Mouse (Mus musculus) cortical plate, adult 2 months (tissue): ENCODE data around the gene Srgap1.

Experiments used
- CTCF ChIP-seq: fragments of 200-500 bp; IDR thresholded peaks from 2 replicates; pipeline ENCODE4 v1.5.1; 2011; ENCODE audit warnings: mild to moderate bottlenecking, control low read depth, low read length; ENCODE audit not compliant: insufficient read depth; ENCODE audit errors: extremely low read depth
- POLR2A ChIP-seq: fragments of 200-500 bp; IDR thresholded peaks from 2 replicates; pipeline ENCODE4 v1.6.1; 2011; ENCODE audit warnings: mild to moderate bottlenecking, low read length, control low read depth; ENCODE audit not compliant: insufficient read depth; ENCODE audit errors: extremely low read depth

- TF ChIP-seq CTCF = no peak
- TF ChIP-seq POLR2A = no peak
Measured at GRCm38 (mm10) chr10:121975330-121975729, 71.8 kb downstream of the Srgap1 start.
